Mouse (Mus musculus): ENCODE data around the gene Olfr71. TPM values are rescaled to one million over a fixed set of nuclear protein-coding genes. Genes with fewer than 3 reads are reported as not detected.

Gene Olfr71
- polyA plus RNA-seq, 1 experiment from 2014 or later, result not detected

GRCm38 (mm10) chr4:43694439-43695248, 15.4 kb downstream of the Olfr71 start:
- H3K4me3 ChIP-seq (ENCODE audit: inconsistent target), result no peak overlapping the region
- H3K79me2 ChIP-seq (ENCODE audit: inconsistent target), result no peaks in the 10 kb centered on the region
- H3K36me3 ChIP-seq (ENCODE audit: inconsistent target), result no peaks in the 10 kb centered on the region
- WGBS (ENCODE audit: missing documents), result 93% methylated on average over 1 of the region's 1 CpGs
- H3K27ac ChIP-seq, result no peak overlapping the region

- 42% methylated on average over 5 of the region's 5 CpGs for WGBS (ENCODE audit: missing documents)
- H3K36me3 ChIP-seq (ENCODE audit: inconsistent target), result no peaks in the 10 kb centered on the region
- H3K27ac ChIP-seq, result no peak overlapping the region
- H3K79me2 ChIP-seq (ENCODE audit: inconsistent target), result no peaks in the 10 kb centered on the region
- no peak overlapping the region for H3K4me3 ChIP-seq (ENCODE audit: inconsistent target)
Measured at GRCm38 (mm10) chr4:43693806-43694241, 16.2 kb downstream of the Olfr71 start.

DNA sequence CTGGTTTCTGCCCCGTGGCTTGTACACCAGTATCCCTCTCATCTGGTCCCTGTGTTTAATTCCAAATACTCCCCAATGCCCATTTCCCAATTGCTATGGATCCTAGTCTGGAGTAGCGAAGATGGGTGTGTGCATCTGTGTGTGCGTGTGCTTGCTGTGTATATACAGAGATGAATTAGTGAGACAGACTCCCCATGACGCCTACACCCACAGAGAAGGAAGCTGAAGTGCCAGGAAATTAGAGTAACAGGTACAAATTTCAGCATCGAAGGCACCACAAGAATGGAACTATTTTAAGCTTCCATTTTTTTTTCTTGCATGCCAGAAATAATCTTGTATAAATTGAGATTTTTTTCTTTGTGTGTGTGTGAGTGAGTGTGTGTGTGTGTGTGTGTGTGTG, 19.0 kb downstream of the Olfr71 start:
- no peak overlapping the region for H3K27ac ChIP-seq
- H3K4me3 ChIP-seq (ENCODE audit: inconsistent target), result no peak overlapping the region
- no peaks in the 10 kb centered on the region for H3K79me2 ChIP-seq (ENCODE audit: inconsistent target)
- 58% methylated on average over 5 of the region's 5 CpGs for WGBS (ENCODE audit: missing documents)
- no peaks in the 10 kb centered on the region for H3K36me3 ChIP-seq (ENCODE audit: inconsistent target)

GRCm38 (mm10) chr4:43690021-43690420, 20.0 kb downstream of the Olfr71 start:
- Histone ChIP-seq H3K4me3 (ENCODE audit: inconsistent target) (no peak overlapping the region), H3K27ac (no peak overlapping the region), H3K79me2 (ENCODE audit: inconsistent target) (no peaks in the 10 kb centered on the region), H3K36me3 (ENCODE audit: inconsistent target) (no peaks in the 10 kb centered on the region)
- 96% methylated on average over 17 of the region's 17 CpGs for WGBS (ENCODE audit: missing documents)

DNA sequence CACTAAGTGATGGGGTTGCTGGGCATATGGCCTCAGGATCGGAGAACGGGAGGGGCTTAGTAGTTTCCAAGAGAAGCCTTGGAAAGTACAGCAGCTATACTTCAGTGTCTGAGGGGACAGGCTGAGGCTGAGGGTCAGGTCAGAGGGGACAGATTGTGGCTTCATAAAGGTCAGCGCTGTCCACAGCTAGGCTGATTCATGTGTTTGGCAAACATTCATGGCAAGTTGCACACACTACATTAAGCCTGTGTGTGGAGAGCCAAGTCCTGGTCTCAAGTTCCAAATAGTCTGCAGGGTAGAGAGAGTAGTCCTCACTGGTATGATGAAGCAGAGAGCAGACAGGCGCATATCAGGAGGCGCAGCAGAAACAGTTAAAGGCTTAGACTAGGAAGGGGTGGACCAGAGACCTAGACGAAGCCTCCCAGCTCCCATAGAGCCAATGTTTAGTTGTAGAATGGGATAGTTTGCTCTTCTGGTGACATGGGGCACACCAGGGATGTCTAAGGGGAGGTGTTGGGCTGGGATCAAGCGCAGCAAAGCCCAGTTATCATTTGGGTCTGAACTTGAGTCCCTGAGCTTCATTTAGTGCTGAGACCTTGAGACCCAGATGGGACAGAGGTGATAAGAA, 30.5 kb downstream of the Olfr71 start:
- H3K27ac ChIP-seq, result no peak overlapping the region
- H3K4me3 ChIP-seq (ENCODE audit: inconsistent target), result no peak overlapping the region
- no peaks in the 10 kb centered on the region for H3K36me3 ChIP-seq (ENCODE audit: inconsistent target)
- 94% methylated on average over 7 of the region's 7 CpGs for WGBS (ENCODE audit: missing documents)
- H3K79me2 ChIP-seq (ENCODE audit: inconsistent target), result no peaks in the 10 kb centered on the region

DNA sequence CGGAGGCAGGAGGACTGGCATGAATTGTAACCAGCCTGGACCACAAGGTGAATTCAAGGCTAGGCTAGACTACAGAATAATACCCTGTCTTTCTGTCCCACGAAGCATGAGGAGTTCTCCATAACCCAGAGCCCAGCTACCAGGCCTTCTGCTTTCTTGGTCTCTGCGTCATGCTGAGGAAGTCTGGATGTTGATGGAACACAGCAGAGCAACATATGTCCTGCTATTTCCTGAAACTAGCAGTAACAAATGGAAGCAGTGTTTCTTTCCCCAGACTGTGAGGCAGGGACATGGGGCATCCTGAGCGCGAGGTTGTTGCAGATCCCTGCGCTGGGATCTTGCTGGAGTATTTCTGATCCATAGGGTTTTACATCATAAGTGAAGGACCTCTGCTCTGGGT, 31.5 kb downstream of the Olfr71 start:
- WGBS (ENCODE audit: missing documents), result 89% methylated on average over 6 of the region's 6 CpGs
- Histone ChIP-seq H3K36me3 (ENCODE audit: inconsistent target) (no peaks in the 10 kb centered on the region), H3K27ac (no peak overlapping the region), H3K79me2 (ENCODE audit: inconsistent target) (no peaks in the 10 kb centered on the region), H3K4me3 (ENCODE audit: inconsistent target) (no peak overlapping the region)

- Histone ChIP-seq H3K27ac (no peak overlapping the region), H3K4me3 (ENCODE audit: inconsistent target) (no peak overlapping the region), H3K79me2 (ENCODE audit: inconsistent target) (no peaks in the 10 kb centered on the region), H3K36me3 (ENCODE audit: inconsistent target) (no peaks in the 10 kb centered on the region)
- whole genome bisulfite sequencing (ENCODE audit: missing documents), result 94% methylated on average over 4 of the region's 4 CpGs
Measured at GRCm38 (mm10) chr4:43675608-43676007, 34.4 kb downstream of the Olfr71 start.

GRCm38 (mm10) chr4:43674974-43675373, 35.1 kb downstream of the Olfr71 start:
- Histone ChIP-seq H3K27ac (no peak overlapping the region), H3K4me3 (ENCODE audit: inconsistent target) (no peak overlapping the region), H3K36me3 (ENCODE audit: inconsistent target) (no peaks in the 10 kb centered on the region), H3K79me2 (ENCODE audit: inconsistent target) (no peaks in the 10 kb centered on the region)
- 89% methylated on average over 5 of the region's 5 CpGs for WGBS (ENCODE audit: missing documents)

- H3K4me3 ChIP-seq (ENCODE audit: inconsistent target), result no peak overlapping the region
- 91% methylated on average over 8 of the region's 8 CpGs for WGBS (ENCODE audit: missing documents)
- no peak overlapping the region for H3K27ac ChIP-seq
- H3K79me2 ChIP-seq (ENCODE audit: inconsistent target), result no peaks in the 10 kb centered on the region
- no peaks in the 10 kb centered on the region for H3K36me3 ChIP-seq (ENCODE audit: inconsistent target)
Measured at GRCm38 (mm10) chr4:43673703-43674102, 36.4 kb downstream of the Olfr71 start.

- Histone ChIP-seq H3K79me2 (ENCODE audit: inconsistent target) (no peaks in the 10 kb centered on the region), H3K27ac (no peak overlapping the region), H3K4me3 (ENCODE audit: inconsistent target) (no peak overlapping the region), H3K36me3 (ENCODE audit: inconsistent target) (no peaks in the 10 kb centered on the region)
- WGBS (ENCODE audit: missing documents), result 33% methylated on average over 2 of the region's 2 CpGs
Measured at GRCm38 (mm10) chr4:43672070-43672469, 38.0 kb downstream of the Olfr71 start.

- WGBS (ENCODE audit: missing documents), result 1% methylated on average over 25 of the region's 25 CpGs
- Histone ChIP-seq H3K79me2 (ENCODE audit: inconsistent target) (no peaks in the 10 kb centered on the region), H3K36me3 (ENCODE audit: inconsistent target) (no peaks in the 10 kb centered on the region), H3K4me3 (ENCODE audit: inconsistent target) (peak overlapping the region; percentile 19; the same call in 1 of the 2 replicates), H3K27ac (no peak overlapping the region)
Measured at GRCm38 (mm10) chr4:43669428-43669794, 40.6 kb downstream of the Olfr71 start.

DNA sequence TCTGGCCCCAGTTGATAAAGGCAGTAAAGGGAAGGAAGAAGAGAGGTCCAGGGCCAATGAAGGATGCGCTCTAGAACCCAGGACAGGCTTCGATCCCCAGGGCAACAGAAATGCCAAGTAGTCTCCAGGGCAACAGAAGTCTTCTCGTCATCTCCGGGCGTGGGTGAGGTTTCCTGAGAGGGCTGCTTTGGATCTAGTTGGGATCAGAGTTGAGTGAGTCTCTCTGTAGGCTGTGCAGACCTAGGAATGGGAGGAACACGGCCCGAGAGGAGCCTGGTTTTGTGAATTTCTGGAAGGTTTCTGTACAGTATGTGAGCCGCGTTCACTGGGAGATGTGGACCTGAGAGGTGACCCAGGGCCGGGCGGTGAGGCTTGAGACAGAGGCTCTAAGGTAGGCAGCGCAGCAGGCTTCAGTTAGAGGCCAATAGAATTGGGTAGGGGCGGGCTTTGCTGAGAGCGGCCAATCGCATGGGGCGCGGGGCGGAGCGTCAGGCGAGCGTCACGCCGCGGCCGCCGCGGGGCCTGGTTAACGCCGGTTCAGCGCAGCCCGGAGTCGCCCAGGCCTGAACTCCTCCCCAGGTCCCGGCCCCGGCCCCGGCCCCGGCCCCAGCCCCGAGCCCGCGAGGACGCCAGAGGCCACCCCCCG, 41.1 kb downstream of the Olfr71 start, which contains the start of the genes Tmem8b and Fam221b:
Gene Tmem8b, plus strand, starts transcription at position 190 of the 646 bp plus-strand sequence.
Gene Fam221b, minus strand, starts transcription at position 364 of the 646 bp plus-strand sequence.
- Histone ChIP-seq H3K4me3 (ENCODE audit: inconsistent target) (peak within 1 kb of the TSS; percentile 19; the same call in 1 of the 2 replicates), H3K36me3 (ENCODE audit: inconsistent target) (no peaks in the 10 kb centered on the region), H3K79me2 (ENCODE audit: inconsistent target) (no peaks in the 10 kb centered on the region), H3K27ac (no peak within 1 kb of the TSS)
- WGBS (ENCODE audit: missing documents), result 4% methylated on average over 41 of the region's 41 CpGs

- Histone ChIP-seq H3K27ac (no peak overlapping the region), H3K36me3 (ENCODE audit: inconsistent target) (no peaks in the 10 kb centered on the region), H3K79me2 (ENCODE audit: inconsistent target) (no peaks in the 10 kb centered on the region), H3K4me3 (ENCODE audit: inconsistent target) (no peak overlapping the region)
- WGBS (ENCODE audit: missing documents), result 24% methylated on average over 4 of the region's 4 CpGs
Measured at GRCm38 (mm10) chr4:43666412-43666811, 43.6 kb downstream of the Olfr71 start.

GRCm38 (mm10) chr4:43657146-43657545, 52.9 kb downstream of the Olfr71 start:
- H3K36me3 ChIP-seq (ENCODE audit: inconsistent target), result no peaks in the 10 kb centered on the region
- no peaks in the 10 kb centered on the region for H3K79me2 ChIP-seq (ENCODE audit: inconsistent target)
- peak overlapping the region; percentile 64; the same call in 1 of the 2 replicates for H3K4me3 ChIP-seq (ENCODE audit: inconsistent target)
- WGBS (ENCODE audit: missing documents), result 66% methylated on average over 4 of the region's 4 CpGs
- H3K27ac ChIP-seq, result no peak overlapping the region
